Mouse (Mus musculus): Measurements from ENCODE around the gene Tmem117. TPM values are rescaled to one million over a fixed set of nuclear protein-coding genes. Genes with fewer than 3 reads are reported as not detected.

Tmem117 gene
- polyA plus RNA-seq, 1 experiment from 2014 or later, result 7.7 TPM

DNA sequence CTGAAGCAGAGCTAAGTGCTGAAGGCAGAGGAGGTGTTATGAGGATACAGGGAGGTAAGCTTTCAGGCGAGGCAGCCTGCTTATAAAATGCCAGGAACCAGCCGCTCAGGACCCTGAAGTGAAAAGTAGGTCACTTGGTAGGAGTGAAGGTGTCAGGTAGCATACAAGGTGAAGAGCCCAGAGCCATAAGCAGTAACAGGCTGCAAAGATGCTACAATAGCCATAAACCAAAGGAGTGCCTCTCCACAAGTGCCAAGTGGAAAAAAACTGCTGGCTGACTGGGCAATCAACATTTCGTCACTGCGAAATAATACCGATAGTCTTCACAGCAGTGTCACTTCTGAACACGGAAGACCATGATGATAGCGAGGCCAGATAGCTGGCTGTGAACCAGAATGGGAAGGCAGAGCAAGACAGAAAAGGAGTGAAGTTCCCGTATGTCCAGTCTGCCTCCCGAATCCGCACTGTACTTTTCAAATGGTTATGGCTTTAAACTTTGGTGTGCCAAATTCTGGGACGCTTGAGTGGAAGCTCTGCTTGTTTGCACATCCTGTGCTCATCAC, 28.8 kb upstream of the Tmem117 start:
- no peak for TF ChIP-seq CTCF (IDR thresholded peaks at IDR 0.05)
- POLR2A ChIA-PET, result interaction anchor here (0.8 kb wide), 1 partner anchor 10 kb away, joined by 4 read pairs; no protein-coding TSS in a partner anchor
- peaks cover 35% of the 10 kb centered on the region for H3K27me3 ChIP-seq
- ATAC-seq (no peak), DNase-seq (ENCODE audit: low read depth, low spot score) (no peak)
- in situ Hi-C loops (cut with MboI; ENCODE audit: low pct_unique_long_range_greater_than_20kb), result loop anchor here (10.0 kb wide), 1 partner anchor 45 kb away; no protein-coding TSS in a partner anchor
- CTCF ChIA-PET, result interaction anchor here (1.0 to 1.6 kb wide), 4 partner anchors 10 to 61 kb away, joined by 3 to 7 read pairs (median 3); no protein-coding TSS in a partner anchor

DNA sequence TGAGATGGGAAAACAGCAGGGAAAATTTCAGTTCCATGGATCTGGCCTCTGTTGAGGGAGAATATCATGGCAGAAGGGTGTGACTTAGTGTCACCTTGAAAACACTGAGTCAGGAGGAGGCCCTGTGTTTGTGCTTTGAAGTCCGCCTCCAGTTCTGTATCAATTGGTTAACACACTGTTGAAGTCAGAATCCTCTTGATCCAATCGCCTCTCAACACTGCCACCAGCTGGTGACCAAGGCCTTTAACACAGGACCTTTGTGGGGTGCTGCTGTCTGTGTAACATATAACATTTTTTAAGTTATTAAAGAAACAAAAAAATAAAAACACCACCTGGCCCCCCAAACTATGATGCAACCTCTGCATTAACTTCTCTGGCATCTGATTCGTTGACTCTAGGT, 27.7 kb upstream of the Tmem117 start:
- peak; percentile 81 for TF ChIP-seq CTCF (IDR thresholded peaks at IDR 0.05)
- POLR2A ChIA-PET, result no interaction called here
- in situ Hi-C loops (cut with MboI; ENCODE audit: low pct_unique_long_range_greater_than_20kb), result loop anchor here (10.0 kb wide), 1 partner anchor 47 kb away; no protein-coding TSS in a partner anchor
- DNase-seq (ENCODE audit: low read depth, low spot score) (no peak), ATAC-seq (peak; percentile 96)
- H3K27me3 ChIP-seq, result peaks cover 30% of the 10 kb centered on the region
- CTCF ChIA-PET, result interaction anchor here (0.7 to 1.6 kb wide), 4 partner anchors 40 to 60 kb away, joined by 3 to 7 read pairs (median 3); no protein-coding TSS in a partner anchor

DNA sequence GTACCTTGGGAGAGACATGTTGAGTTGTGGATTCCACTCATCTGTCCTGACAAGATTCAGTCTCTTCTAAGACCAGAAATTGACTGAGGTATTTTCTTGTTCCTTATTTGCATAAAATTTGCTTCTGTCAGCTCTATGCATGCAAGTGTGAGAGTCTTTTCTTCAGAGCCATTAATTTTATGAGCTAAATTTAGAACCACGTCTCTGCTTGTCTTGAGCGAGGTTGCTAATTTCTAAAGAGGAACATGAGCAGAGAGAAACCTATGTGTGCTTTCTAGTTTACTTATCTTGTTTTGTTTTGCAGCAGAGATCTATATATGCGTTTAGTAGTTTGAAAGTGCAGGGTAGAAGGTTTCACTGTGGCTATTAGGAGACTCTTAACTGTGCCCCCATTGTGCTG, 26.6 kb upstream of the Tmem117 start:
- ChIA-PET CTCF (interaction anchor here (1.1 kb wide), 1 partner anchor 45 kb away, joined by 3 read pairs; no protein-coding TSS in a partner anchor), POLR2A (no interaction called here)
- ATAC-seq, result no peak
- peaks cover 30% of the 10 kb centered on the region for H3K27me3 ChIP-seq
- no peak for TF ChIP-seq CTCF (IDR thresholded peaks at IDR 0.05)
- no peak for DNase-seq (ENCODE audit: low read depth, low spot score)
- in situ Hi-C loops (cut with MboI; ENCODE audit: low pct_unique_long_range_greater_than_20kb), result loop anchor here (10.0 kb wide), 1 partner anchor 48 kb away; no protein-coding TSS in a partner anchor

DNA sequence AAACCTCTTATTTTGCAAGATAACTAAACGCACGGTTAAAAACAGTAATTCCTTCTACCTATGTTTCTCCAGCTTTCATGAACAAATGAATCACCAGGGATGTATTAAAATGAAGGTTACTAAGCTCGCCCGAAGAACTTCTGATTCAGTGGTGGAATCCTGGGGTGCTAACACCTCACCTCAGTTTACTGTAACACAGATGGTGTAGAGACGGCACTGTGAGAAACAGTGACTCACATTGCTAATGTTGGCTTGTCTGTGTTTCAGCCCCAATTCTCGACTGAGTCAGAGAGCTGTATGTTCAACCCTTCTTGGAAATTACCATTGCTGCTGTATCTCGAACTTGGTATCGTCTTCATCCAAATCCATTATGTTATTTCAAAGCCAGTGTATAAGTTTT, 21.3 kb upstream of the Tmem117 start:
- DNase-seq (ENCODE audit: low read depth, low spot score), result no peak
- in situ Hi-C loops (cut with MboI; ENCODE audit: low pct_unique_long_range_greater_than_20kb), result loop anchor here (10.0 kb wide), 1 partner anchor 53 kb away; no protein-coding TSS in a partner anchor
- TF ChIP-seq CTCF (IDR thresholded peaks at IDR 0.05), result no peak
- POLR2A ChIA-PET, result no interaction called here
- CTCF ChIA-PET, result interaction anchor here (0.9 to 1.1 kb wide), 2 partner anchors 11 to 50 kb away, joined by 3 read pairs; no protein-coding TSS in a partner anchor
- H3K27me3 ChIP-seq, result peaks cover 14% of the 10 kb centered on the region
- ATAC-seq, result no peak

DNA sequence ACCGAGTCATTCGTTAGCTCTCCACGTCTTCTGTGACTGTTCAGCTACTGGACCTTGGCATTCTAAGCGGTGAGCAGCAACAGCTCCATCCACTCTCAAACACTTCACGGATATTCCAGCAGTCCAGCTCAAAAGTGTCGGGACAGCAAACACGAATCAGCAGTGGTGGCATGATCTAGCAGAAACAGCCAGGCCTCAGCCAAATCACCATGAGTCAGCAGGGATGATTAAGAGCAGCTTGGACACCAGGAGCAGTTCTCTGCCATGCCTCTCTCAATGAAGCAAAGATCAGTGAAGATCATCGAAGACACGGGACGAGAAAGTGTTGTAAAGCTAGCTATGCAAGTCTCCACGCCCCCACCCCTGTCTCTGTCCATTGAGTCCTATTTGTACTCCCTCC, 13.0 kb upstream of the Tmem117 start:
- in situ Hi-C loops (cut with MboI; ENCODE audit: low pct_unique_long_range_greater_than_20kb), result no loop called here
- no peak for ATAC-seq
- no peak for TF ChIP-seq CTCF (IDR thresholded peaks at IDR 0.05)
- POLR2A ChIA-PET, result no interaction called here
- CTCF ChIA-PET, result no interaction called here
- no peaks in the 10 kb centered on the region for H3K27me3 ChIP-seq
- no peak for DNase-seq (ENCODE audit: low read depth, low spot score)

DNA sequence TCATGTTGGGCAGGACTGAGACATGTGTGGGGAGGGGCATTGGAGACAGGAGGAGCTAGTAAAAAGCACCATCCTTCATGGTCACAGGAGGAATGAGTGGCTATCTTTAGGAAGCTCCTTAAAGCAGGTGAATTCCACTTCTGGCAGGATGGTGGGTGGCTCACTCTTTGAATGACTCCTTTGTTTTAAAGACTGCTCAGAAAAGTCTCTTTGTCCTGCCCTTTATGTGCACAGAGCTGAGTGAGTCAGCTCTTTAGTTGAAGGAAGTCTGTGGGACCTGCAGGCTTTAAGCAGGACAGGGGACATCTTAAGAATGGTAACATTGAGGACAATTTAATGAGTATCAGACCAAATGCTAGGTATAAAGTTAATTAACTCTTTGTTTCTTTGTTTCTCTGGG, 8.1 kb upstream of the Tmem117 start:
- H3K27me3 ChIP-seq, result peaks cover 8% of the 10 kb centered on the region
- ATAC-seq (no peak), DNase-seq (ENCODE audit: low read depth, low spot score) (no peak)
- TF ChIP-seq CTCF (IDR thresholded peaks at IDR 0.05), result no peak
- ChIA-PET POLR2A (no interaction called here), CTCF (interaction anchor here (1.1 kb wide), 1 partner anchor 40 kb away, joined by 4 read pairs; no protein-coding TSS in a partner anchor)
- in situ Hi-C loops (cut with MboI; ENCODE audit: low pct_unique_long_range_greater_than_20kb), result no loop called here

DNA sequence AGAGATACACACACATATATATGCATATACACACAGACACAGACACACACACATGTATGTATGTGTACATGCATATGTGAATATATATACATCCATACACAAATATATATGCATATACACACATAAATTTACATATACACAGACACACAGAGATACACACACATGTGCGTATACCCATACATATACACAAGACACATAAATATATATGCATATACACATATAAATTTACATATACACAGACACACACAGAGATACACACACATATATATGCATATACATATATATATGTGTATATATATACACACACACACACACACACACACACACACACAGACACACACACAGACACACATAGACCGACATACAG, 586 bp upstream of the Tmem117 start:
- no peak for TF ChIP-seq CTCF (IDR thresholded peaks at IDR 0.05)
- in situ Hi-C loops (cut with MboI; ENCODE audit: low pct_unique_long_range_greater_than_20kb), result no loop called here
- POLR2A ChIA-PET, result no interaction called here
- no peak for ATAC-seq
- DNase-seq (ENCODE audit: low read depth, low spot score), result no peak
- CTCF ChIA-PET, result no interaction called here
- peaks cover 19% of the 10 kb centered on the region for H3K27me3 ChIP-seq

DNA sequence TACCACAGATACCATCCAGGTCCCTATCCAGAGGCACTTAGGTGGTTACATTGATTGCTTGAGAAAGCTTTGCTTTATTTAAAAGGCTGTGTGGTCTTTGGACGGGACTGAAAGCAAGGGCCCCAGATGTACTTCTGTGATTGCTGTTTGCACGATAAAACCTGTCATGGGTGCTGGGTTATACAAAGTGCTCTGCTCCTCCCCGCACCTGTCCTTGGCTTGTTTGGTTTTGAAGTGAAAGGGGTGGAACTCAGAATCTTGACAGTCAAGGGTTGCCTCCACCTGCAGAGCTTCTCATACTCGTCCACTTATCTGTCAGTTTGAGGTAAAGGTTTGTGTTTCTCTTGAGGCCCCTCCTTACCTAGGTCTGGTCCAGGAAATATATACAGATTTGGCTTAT, 1.5 kb downstream of the Tmem117 start:
- in situ Hi-C loops (cut with MboI; ENCODE audit: low pct_unique_long_range_greater_than_20kb), result no loop called here
- CTCF ChIA-PET, result interaction anchor here (0.6 kb wide), 1 partner anchor 1376 kb away, joined by 3 read pairs; no protein-coding TSS in a partner anchor
- ATAC-seq, result no peak

DNA sequence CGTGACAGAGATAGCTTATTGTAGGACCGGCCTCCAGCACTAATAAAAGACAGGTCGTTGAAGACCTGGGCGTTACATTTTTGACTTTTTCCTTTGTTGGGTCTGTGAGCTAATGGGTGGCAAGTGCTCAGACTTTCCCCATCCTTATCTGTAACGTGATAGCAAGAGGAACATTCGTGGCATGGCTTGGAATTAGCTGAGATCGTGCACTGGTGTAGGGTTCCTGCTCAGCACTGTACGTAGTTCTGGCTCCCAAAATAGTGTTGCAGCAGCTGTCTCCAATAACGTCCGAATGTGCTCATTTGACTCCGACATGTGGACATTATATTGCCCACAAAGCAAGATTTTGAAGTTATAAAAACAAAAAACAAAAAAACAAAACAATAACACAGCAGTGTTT, 5.5 kb downstream of the Tmem117 start:
- ChIA-PET CTCF (interaction anchor here (1.3 kb wide), 1 partner anchor 27 kb away, joined by 4 read pairs; no protein-coding TSS in a partner anchor), POLR2A (no interaction called here)
- in situ Hi-C loops (cut with MboI; ENCODE audit: low pct_unique_long_range_greater_than_20kb), result no loop called here
- no peak for TF ChIP-seq CTCF (IDR thresholded peaks at IDR 0.05)
- no peak for DNase-seq (ENCODE audit: low read depth, low spot score)
- no peaks in the 10 kb centered on the region for H3K27me3 ChIP-seq
- ATAC-seq, result no peak

More for the DNA sequence above, 1.5 kb downstream of the Tmem117 start:
- POLR2A ChIA-PET, result no interaction called here
- DNase-seq (ENCODE audit: low read depth, low spot score), result no peak
- no peak for TF ChIP-seq CTCF (IDR thresholded peaks at IDR 0.05)
- peaks cover 13% of the 10 kb centered on the region for H3K27me3 ChIP-seq

DNA sequence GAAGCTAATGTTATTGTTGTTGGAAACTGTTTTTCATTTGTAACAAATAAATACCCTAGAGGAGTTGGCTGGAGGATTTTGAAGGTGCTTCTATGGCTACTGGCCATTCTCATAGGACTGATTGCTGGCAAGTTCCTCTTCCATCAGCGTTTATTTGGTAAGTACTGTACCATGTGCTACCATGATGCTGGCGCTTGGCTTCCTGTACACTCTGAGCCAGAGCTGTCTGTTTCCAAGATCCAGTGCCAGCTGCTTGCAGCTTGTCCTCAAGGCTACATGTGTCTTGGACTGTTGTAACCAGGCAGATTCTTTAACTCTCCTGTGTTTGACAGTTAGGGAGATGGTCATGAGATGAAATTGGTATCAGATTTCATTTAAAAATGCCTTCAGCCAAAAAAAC, 9.2 kb downstream of the Tmem117 start:
- no peak for TF ChIP-seq CTCF (IDR thresholded peaks at IDR 0.05)
- POLR2A ChIA-PET, result no interaction called here
- CTCF ChIA-PET, result no interaction called here
- no peak for DNase-seq (ENCODE audit: low read depth, low spot score)
- no peak for ATAC-seq
- H3K27me3 ChIP-seq, result no peaks in the 10 kb centered on the region
- in situ Hi-C loops (cut with MboI; ENCODE audit: low pct_unique_long_range_greater_than_20kb), result no loop called here

DNA sequence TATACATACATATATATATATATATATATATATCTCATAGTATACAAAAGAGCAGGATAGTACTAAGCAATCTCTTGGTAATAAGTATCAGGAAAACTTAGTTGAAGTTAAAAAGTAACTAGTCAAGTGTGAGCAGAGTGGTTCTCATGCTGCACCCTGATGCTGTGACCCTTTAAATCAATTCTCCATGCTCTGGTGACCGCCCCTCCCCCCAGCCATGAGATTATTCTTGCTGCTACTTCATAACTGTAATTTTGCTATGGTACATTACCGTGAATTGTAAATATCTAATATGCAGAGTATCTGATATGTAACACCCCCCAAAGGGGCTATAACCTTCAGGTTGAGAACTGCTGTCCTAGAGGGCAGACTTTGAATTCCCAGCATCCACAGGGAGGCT, 10.1 kb downstream of the Tmem117 start:
- in situ Hi-C loops (cut with MboI; ENCODE audit: low pct_unique_long_range_greater_than_20kb), result no loop called here
- ATAC-seq, result no peak

More for the DNA sequence above, 10.1 kb downstream of the Tmem117 start:
- ChIA-PET POLR2A (no interaction called here), CTCF (no interaction called here)
- DNase-seq (ENCODE audit: low read depth, low spot score), result no peak
- no peak for TF ChIP-seq CTCF (IDR thresholded peaks at IDR 0.05)
- H3K27me3 ChIP-seq, result no peaks in the 10 kb centered on the region
